Comparison of ENCODE assay signal across 10 mouse cellular contexts in genomic region chr3:135249104-135249503, GRCm38 (mm10). TPM values are rescaled to one million over a fixed set of nuclear protein-coding genes. Genes with fewer than 3 reads are reported as not detected.
DNase-seq lines count a peak whose midpoint lies in the region; ATAC-seq lines count a peak whose summit lies in the region.
"Had no signal": no experiment of that assay in that cellular context is flagged by ENCODE, and none has a peak within 500 bp of the region (broad histone marks: within the 10 kb centered on the region; RNA-seq: fewer than 3 reads in every experiment).

No protein-coding gene starts in this region.

- no peak; the same call in 1 of the 2 replicates for ATAC-seq in forebrain, embryonic 16.5 days
- ATAC-seq in neural tube, embryonic 11.5 days (ENCODE audit: insufficient read depth, low FRiP score, low TSS enrichment): 0 out of 2 replicates have a peak, but pooled peaks have one; percentile 50
- ATAC-seq in liver, embryonic 13.5 days (ENCODE audit: low read depth): peak; percentile 76

- no peak overlapping the region for H3K4me3 ChIP-seq in forebrain, embryonic 10.5 days
- no peak overlapping the region for H3K4me3 ChIP-seq in forebrain, embryonic 16.5 days (replicated peaks; ENCODE audit: low read length)
- H3K4me3 ChIP-seq in neural tube, embryonic 11.5 days (ENCODE audit: low read depth, low read length): no peak overlapping the region
- H3K4me3 ChIP-seq in liver, embryonic 13.5 days (replicated peaks): no peak overlapping the region

- no peak overlapping the region for H3K9ac ChIP-seq in forebrain, embryonic 16.5 days (replicated peaks; ENCODE audit: low read depth, low read length)
- no peak overlapping the region for H3K9ac ChIP-seq in neural tube, embryonic 11.5 days (ENCODE audit: low read length)
- H3K9ac ChIP-seq in liver, embryonic 13.5 days: no peak overlapping the region

- peak; percentile 28 for DNase-seq in forebrain, embryonic 10.5 days (ENCODE audit: extremely low spot score, low spot score)
- DNase-seq in neural tube, embryonic 11.5 days (ENCODE audit: low spot score): no peak
- no peak for DNase-seq in neural tube, embryonic 10.5 days (ENCODE audit: extremely low spot score, low spot score)
- DNase-seq in liver, embryonic 13.5 days: no peak
- DNase-seq in layer of hippocampus, adult 9-10 months (ENCODE audit: low spot score): no peak
- no peak for DNase-seq in right cerebral cortex, adult 2 months (ENCODE audit: low spot score in 2 of 2)
- DNase-seq in frontal cortex, adult 2 months (ENCODE audit: extremely low spot score in 1 of 2, low spot score in 1 of 2): no peak
- DNase-seq: adrenal gland, adult 8-10 months; layer of hippocampus, adult 9-11 months had no signal

- H3K4me1 ChIP-seq in forebrain, embryonic 10.5 days: no peaks in the 10 kb centered on the region
- no peaks in the 10 kb centered on the region for H3K4me1 ChIP-seq in forebrain, embryonic 16.5 days (replicated peaks; ENCODE audit: control insufficient read depth, insufficient read depth, low read length)
- no peaks in the 10 kb centered on the region for H3K4me1 ChIP-seq in neural tube, embryonic 11.5 days (ENCODE audit: control insufficient read depth, insufficient read depth, low read length)
- no peaks in the 10 kb centered on the region for H3K4me1 ChIP-seq in liver, embryonic 13.5 days (replicated peaks)

- H3K36me3 ChIP-seq in forebrain, embryonic 10.5 days (replicated peaks): peaks cover 96% of the 10 kb centered on the region
- peaks cover 5% of the 10 kb centered on the region; the same call in 1 of the 2 replicates for H3K36me3 ChIP-seq in forebrain, embryonic 16.5 days (ENCODE audit: control insufficient read depth, insufficient read depth)
- H3K36me3 ChIP-seq in neural tube, embryonic 11.5 days (ENCODE audit: control insufficient read depth, insufficient read depth, low read length): peaks cover 5% of the 10 kb centered on the region
- H3K36me3 ChIP-seq in liver, embryonic 13.5 days: peaks cover 86% of the 10 kb centered on the region

- H3K27ac ChIP-seq in forebrain, embryonic 10.5 days: 0 out of 2 replicates have a peak overlapping the region, but pooled peaks have one; percentile 25
- no peak overlapping the region for H3K27ac ChIP-seq in forebrain, embryonic 16.5 days (ENCODE audit: low read length)
- no peak overlapping the region for H3K27ac ChIP-seq in neural tube, embryonic 11.5 days (ENCODE audit: low read depth, low read length)
- no peak overlapping the region for H3K27ac ChIP-seq in liver, embryonic 13.5 days

- no peak overlapping the region for H3K4me2 ChIP-seq in forebrain, embryonic 16.5 days (ENCODE audit: low read length)
- no peak overlapping the region for H3K4me2 ChIP-seq in neural tube, embryonic 11.5 days (ENCODE audit: low read depth)
- no peak overlapping the region for H3K4me2 ChIP-seq in liver, embryonic 13.5 days

- WGBS in forebrain, embryonic 10.5 days: 83% methylated on average over 6 of the region's 6 CpGs
- 81% methylated on average over 6 of the region's 6 CpGs for WGBS in forebrain, embryonic 16.5 days
- 86% methylated on average over 6 of the region's 6 CpGs for whole genome bisulfite sequencing in neural tube, embryonic 11.5 days
- WGBS in liver, embryonic 13.5 days (ENCODE audit: insufficient replicate concordance): 77% methylated on average over 6 of the region's 6 CpGs

- no peaks in the 10 kb centered on the region for H3K27me3 ChIP-seq in forebrain, embryonic 10.5 days (ENCODE audit: poor library complexity, severe bottlenecking)
- H3K27me3 ChIP-seq in forebrain, embryonic 16.5 days (replicated peaks; ENCODE audit: control insufficient read depth, insufficient read depth, low read length): no peaks in the 10 kb centered on the region
- H3K27me3 ChIP-seq in neural tube, embryonic 11.5 days (ENCODE audit: control insufficient read depth, insufficient read depth, low read length): no peaks in the 10 kb centered on the region
- H3K27me3 ChIP-seq in liver, embryonic 13.5 days: no peaks in the 10 kb centered on the region

- H3K9me3 ChIP-seq in forebrain, embryonic 10.5 days: no peaks in the 10 kb centered on the region
- no peaks in the 10 kb centered on the region for H3K9me3 ChIP-seq in forebrain, embryonic 16.5 days (ENCODE audit: control insufficient read depth, low read length)
- H3K9me3 ChIP-seq in neural tube, embryonic 11.5 days (ENCODE audit: control insufficient read depth, low read length): no peaks in the 10 kb centered on the region
- no peaks in the 10 kb centered on the region for H3K9me3 ChIP-seq in liver, embryonic 13.5 days (replicated peaks)

RNA-seq across cellular contexts. Expression of gene Bdh2, which starts 31.9 kb away (rescaled TPM):
- 6.0 and 9.0 TPM in 2 replicates for polyA plus RNA-seq in forebrain, embryonic 10.5 days (2016; fragmentation: Nextera tagmentation; extraction: Ambion mirVana)
- 2.1 and 3.4 TPM in 2 replicates for polyA plus RNA-seq in forebrain, embryonic 16.5 days (2015; fragmentation: Nextera tagmentation; extraction: Ambion mirVana)
- 5.2 and 6.9 TPM in 2 replicates for polyA plus RNA-seq in neural tube, embryonic 11.5 days (2014; fragmentation: Nextera tagmentation; extraction: Ambion mirVana)
- 0.34 and 0.36 TPM in 2 replicates for polyA plus RNA-seq in liver, embryonic 13.5 days (2015; fragmentation: Nextera tagmentation; extraction: Ambion mirVana)
- 2.7 and 4.0 TPM in 2 replicates for polyA plus RNA-seq in frontal cortex, adult 2 months (2012; rRNA removed)

RNA-seq across cellular contexts. Expression of gene Cenpe, which starts 36.8 kb away (rescaled TPM):
- polyA plus RNA-seq in forebrain, embryonic 10.5 days (2016; fragmentation: Nextera tagmentation; extraction: Ambion mirVana): 41.9 and 42.1 TPM in 2 replicates
- 10.5 and 13.5 TPM in 2 replicates for polyA plus RNA-seq in forebrain, embryonic 16.5 days (2015; fragmentation: Nextera tagmentation; extraction: Ambion mirVana)
- polyA plus RNA-seq in neural tube, embryonic 11.5 days (2014; fragmentation: Nextera tagmentation; extraction: Ambion mirVana): 37.1 and 38.6 TPM in 2 replicates
- 20.7 and 26.1 TPM in 2 replicates for polyA plus RNA-seq in liver, embryonic 13.5 days (2015; fragmentation: Nextera tagmentation; extraction: Ambion mirVana)
- 0.48 and 0.86 TPM in 2 replicates for polyA plus RNA-seq in frontal cortex, adult 2 months (2012; rRNA removed)

RNA-seq across cellular contexts. Expression of gene Slc9b2, which starts 58.4 kb away (rescaled TPM):
- 5.6 and 7.2 TPM in 2 replicates for polyA plus RNA-seq in forebrain, embryonic 10.5 days (2016; fragmentation: Nextera tagmentation; extraction: Ambion mirVana)
- 1.3 and 2.1 TPM in 2 replicates for polyA plus RNA-seq in forebrain, embryonic 16.5 days (2015; fragmentation: Nextera tagmentation; extraction: Ambion mirVana)
- polyA plus RNA-seq in neural tube, embryonic 11.5 days (2014; fragmentation: Nextera tagmentation; extraction: Ambion mirVana): 2.0 and 2.5 TPM in 2 replicates
- 0.25 and 0.51 TPM in 2 replicates for polyA plus RNA-seq in liver, embryonic 13.5 days (2015; fragmentation: Nextera tagmentation; extraction: Ambion mirVana)
- 2.5 and 3.6 TPM in 2 replicates for polyA plus RNA-seq in frontal cortex, adult 2 months (2012; rRNA removed)
